Mouse (Mus musculus) gastrocnemius, postnatal 25 days (tissue): Measurements from ENCODE around the gene Trib3. TPM values are rescaled to one million over a fixed set of nuclear protein-coding genes. Genes with fewer than 3 reads are reported as not detected.
A peak's percentile ranks its signal among the peaks of the same experiment; 100 is the strongest.
"Not testable (repeated sequence)": the region's sequence is repeated elsewhere in the genome, so short reads cannot be mapped to it uniquely, and the experiment has no call there.

Source experiments
- DNase-seq: peaks from one replicate; pipeline ENCODE4 v3.0.0; 2022
- long read RNA-seq, 2 experiments: library from polyadenylated mRNA; stranded (forward); transcript quantifications; one replicate each; pipeline ENCODE4 v2.0.0; 2021
- total RNA-seq, 2 experiments: library from RNA; stranded (reverse); gene quantifications; 1 replicate in 1 of 2; 2 replicates in 1 of 2; pipeline ENCODE4 v1.2.3; 2021

Gene Trib3
- total RNA-seq, result 1 to 10 TPM in 1 of 2 experiments, under 1 TPM in 1; 0.74 to 1.8 TPM
- long read RNA-seq, experiment 1, result 0 reads
- long read RNA-seq, experiment 2, partial matches to known transcripts, result 0 of 2 reads
- long read RNA-seq, experiment 2, other reads (novel, unspliced or antisense), result 0 of 2 reads

DNA sequence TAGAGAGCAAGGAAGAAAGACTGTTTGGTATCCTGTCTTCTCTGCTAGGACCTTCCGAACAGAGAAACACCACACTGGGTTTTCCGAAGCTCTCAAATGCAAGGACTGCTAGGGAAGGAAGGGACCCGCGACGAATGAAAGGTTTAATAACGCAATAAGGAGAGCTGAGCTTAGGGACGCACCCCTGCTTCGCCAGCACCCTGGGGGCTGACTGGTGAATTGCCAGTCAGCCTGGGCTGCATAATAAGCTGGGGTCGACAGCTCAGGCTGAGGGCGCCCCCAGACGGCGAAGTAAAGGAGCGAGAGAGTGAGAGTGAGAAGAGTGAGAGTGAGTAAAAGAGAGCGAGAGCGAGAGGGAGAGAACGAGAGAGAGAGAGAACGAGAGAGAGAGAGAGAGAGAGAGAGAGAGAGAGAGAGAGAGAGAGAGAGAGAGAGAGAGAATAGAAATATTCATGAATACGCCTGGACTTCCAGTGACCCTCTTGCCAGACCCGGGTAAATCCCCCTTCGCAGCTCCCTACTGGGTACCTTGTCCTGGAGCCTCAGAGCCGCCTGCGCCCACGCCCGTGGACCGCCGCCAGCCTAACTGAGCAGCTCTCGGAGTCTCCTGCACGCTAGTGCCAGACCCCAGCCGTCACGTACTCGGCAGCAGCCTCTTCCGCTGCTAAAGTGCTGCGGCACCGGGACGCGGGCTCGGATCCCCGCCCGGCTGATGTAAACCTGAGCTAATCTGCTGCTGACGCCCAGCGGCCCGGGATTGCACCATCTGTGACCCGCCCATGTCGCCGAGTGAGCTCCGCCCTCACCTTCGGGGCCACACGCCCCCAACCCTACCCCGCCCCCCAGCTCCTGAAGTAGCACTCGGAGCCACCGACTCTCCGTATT lies at the start of gene Trib3:
TSS of gene Trib3 (minus strand) at position 704 of the 885 bp plus-strand sequence.
- DNase-seq, result peak; percentile 77

DNA sequence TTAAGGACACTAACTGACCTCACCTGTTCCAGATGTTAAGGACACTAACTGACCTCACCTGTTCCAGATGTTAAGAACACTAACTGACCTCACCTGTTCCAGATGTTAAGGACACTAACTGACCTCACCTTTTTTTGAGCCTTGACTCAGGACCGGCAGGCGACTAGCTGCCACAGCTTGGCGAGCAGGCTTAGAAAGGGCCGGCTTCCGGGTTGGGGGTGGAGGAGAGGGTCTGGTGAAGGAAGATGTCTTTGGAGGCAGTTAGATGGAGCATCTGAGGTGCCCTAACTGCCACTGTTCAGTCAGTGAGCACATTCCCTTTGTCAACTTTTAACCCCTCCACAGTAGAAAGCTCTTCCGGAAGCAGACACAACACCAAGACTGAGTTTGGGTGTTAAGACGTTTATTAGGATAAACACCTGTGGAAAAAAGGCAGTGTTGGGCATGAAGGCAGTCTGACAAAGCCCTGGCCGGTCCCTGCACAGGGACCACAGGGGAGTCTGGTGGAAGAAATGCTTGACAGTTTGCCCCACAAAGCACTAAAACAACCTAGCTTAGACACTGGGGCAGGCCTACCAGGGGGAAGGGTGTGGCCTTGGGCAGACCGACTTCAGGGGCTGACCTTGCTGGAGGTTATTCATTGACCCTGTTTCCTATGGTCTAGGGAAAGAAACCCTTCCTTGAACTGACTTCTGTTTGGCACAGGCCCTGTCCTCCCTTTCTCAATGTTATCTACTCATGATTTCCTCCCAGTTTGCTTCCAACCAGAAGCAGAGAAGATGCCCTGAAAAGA lies 49.6 kb upstream of the Trib3 start:
- DNase-seq, result no peak

DNA sequence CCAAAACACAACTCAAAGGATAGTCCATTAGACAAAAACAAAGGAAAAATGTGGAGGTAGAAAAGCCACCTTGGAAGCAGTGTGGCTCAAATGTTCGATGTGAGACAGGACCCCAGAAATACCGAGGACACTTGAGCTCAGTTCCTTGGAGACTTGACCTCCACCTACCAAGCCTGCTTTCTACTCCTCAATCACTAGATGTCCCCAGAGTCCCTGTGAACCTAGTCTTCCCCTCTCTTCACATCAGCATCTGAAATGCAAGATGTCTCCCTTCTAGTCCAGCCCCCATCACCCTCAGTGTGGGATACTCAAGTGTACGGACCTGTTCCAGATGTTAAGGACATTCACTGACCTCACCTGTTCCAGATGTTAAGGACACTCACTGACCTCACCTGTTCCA lies 49.0 kb upstream of the Trib3 start:
- DNase-seq, result no peak

DNA sequence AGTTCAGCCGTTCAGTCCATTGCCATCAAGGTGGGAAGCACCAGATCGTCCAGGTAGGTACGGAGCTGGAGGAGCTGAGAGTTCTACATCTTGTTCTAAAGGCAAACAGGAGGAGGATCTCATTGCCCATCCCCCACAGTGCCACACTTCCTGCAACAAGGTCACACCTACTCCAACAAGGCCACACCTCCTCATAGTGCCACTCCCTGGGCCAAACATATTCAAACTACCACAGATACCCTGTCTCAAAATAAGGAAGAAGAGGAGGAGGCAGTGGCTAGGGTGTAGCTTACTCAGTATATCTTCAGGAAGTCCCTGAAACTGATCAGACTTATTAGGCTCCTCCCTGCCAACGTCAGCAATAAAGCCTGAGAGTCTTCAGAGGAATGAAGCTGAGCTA lies 40.4 kb upstream of the Trib3 start:
- no peak for DNase-seq

DNA sequence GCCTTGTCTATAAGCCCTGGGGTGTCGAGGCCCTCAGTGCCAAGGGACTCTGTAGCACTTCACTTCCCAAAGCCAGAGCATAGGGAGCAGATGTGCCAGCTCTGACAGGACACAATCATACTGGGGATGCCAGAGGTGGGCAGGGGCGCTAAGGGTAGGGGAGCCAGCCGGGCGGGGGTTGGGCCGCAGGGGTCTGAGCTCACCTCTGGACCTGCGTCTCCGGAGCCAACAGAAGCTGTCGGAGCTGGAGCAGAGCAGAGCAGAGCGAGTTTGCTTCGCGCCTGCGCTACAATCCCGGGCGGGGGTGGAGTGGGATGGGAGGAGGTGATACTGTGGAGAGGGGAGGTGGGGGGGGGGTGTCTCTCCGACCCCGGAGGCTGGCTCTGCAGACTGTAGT lies 32.5 kb upstream of the Trib3 start, which contains the start of gene Nrsn2:
TSS of gene Nrsn2 (minus strand) at position 294 of the 397 bp plus-strand sequence.
- DNase-seq, result no peak

DNA sequence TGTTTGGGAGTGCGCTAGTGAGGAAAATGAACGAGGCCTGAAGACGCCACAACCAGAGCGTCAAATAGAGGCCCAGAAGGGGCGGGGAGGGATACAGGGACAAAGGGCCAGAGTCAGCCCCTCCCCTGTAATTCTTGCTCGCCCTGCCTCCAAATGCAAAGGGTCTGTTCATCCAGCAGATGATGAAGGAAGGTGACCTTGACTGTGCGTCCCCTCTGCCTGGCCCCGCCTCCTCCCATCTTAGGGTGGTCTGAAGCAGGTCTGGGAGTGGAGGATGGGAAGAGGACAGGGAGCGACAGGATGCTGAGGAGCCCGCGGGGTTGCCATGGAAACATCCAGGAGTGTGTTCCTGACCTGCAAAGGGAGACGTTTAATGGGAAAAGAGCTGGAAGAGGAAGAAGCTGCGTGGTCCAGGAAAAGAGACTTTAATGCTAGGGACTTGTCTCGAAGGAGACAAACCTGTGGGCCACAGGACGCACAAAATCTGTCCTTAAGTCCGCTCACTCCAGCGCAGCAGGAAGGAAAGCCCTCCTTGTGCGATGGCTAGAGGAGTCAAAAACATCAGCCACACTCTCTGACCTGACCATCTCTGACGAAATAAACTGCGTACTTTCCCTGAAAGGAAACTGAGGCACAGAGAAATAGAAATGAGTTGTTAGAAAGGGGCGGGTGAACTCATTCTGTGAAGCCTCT lies 32.0 kb upstream of the Trib3 start:
- no peak for DNase-seq

DNA sequence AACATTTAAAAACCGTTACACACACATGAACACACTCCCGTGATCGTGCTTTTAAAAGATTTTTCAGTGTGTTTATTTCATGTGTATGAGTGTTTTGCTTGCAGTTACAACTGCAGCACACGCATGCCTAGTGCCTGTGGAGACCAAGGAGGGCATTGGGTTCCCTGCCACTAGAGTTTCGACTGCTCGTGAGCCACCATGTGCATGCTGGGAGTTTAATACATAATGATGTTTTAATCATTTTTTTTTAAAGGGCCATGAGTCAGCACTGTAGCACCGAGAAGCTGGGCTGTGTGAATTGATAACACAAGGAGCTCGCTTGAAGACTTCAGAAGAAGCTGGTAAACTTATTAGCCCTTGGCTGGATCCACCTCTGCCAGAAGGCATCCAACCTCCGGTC lies 29.7 kb upstream of the Trib3 start:
- DNase-seq, result no peak

DNA sequence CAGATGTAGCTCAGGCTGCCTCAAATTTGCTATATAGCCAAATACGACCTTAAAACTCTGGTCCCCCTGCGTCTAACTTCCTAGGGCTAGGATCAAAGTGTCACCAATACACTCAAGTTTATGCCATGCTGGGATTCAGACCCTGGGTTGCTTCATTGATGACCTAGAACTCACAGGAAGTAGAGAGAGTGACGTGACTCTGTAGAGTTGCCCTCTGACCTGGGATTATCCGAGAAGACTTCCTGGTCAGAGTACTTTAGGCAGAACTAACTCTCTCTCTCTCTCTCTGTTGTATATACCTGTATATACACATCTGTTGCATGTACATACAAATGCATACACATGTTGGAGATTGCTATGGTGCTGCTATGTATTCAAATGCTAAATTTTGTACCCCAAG lies 28.8 kb upstream of the Trib3 start:
- DNase-seq, result no peak

DNA sequence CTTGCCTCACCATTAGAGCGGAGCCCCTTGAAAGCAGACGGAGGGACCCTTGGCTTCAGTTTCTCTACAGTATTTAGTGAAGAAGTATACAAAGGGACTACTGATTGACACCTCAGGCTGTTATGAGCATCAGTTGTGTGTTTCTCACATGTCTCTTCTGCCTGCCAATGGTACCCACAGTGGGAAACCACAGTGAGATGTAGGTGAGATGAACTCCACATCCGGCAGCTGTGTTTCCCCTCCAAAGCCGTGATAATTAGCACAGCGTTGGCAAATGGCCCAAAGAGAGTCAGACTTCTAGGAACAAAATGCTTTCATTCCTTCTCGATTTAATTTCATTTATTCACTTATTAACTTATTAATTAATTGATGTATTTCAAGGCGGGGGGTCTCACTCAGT lies 28.3 kb upstream of the Trib3 start:
- DNase-seq, result no peak

DNA sequence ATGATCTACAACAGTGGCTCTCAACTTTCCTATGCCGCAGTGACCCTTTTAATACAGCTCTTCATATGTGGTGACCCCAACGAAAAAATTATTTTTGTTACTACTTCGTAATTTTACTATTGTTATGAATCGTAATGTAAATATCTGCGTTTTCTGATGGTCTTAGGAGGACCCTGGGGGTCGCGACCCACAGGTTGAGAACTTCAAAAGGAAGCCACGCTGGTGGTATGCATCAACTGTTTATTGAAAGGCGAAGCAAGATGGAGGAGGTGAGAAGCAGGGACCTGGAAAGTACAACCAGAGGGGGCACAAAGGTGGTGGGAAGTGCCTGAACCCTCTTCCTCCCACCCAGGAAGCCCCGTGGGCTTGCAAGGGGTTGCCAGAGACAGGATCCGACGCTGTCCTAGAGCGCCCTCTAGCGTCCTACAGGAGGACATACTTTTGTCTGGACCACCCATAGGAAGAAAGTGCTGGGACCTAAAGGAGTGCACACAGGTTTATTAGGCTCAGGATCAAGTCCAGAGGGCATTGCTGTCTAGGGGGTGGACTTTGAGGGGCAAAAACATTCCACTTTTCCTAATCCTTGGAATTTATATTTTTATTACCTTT lies 24.8 kb upstream of the Trib3 start:
- peak; percentile 28 for DNase-seq

DNA sequence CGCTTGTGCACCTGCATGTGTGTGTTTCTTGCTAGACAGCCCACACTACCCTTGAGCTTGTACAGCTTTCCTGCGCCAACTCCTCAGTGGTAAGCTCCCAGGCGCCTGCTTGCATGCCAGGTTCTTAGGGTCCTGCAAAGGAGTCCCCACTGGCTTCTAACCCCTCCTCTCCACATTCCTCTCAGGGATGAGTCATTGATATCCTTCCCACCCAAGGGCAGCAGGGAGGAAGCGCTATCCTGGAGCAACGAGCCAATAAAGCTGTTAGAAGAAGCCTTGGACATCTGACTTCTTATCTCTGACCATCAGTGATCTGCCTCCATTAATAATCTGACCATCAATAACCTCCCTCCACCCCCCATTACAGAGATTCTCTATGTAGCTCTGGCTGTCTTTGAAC lies 24.1 kb upstream of the Trib3 start:
- no peak for DNase-seq

DNA sequence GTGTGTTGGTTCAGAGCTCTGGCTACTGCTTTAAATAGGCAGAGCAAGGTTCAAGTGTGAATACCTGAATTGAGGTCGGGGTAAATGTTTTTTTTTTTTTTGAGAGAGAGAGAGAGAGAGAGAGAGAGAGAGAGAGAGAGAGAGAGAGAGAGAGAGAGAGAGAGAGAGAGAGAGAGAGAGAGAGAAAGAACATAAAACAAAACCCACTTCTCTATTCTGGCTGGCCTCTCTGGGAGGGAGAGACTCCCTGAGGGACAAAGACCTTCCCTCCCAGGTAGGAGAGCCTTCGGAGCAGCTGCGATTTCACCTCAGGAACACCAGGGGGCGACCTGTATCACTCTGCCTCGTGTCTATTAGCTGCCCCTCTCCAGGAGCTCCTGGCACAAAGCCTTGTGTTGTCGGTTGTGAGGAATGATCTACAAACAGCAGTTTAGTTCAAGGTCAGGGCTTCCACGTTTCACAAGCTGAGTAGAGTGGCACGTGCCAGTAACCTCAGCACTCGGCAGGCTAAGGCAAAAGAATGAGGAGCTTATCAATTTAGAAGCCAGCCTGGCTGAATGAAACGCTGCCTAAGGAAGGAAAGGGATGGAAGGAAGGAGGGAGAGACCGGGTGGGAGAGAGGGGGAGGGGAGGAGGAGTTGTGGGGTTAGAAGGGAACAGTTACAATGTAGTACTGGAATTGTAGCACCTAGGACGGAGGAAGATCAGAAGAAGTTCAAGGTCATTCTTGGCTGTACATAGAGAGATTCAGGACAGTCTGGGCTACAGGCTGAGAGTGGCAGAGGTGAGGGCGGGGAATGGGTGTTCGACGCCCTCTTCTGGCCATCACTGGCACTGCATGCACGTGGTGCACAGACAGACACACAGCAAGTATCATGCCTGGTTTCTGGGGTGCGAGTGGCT lies 19.7 kb upstream of the Trib3 start:
- DNase-seq, result peak; percentile 55

DNA sequence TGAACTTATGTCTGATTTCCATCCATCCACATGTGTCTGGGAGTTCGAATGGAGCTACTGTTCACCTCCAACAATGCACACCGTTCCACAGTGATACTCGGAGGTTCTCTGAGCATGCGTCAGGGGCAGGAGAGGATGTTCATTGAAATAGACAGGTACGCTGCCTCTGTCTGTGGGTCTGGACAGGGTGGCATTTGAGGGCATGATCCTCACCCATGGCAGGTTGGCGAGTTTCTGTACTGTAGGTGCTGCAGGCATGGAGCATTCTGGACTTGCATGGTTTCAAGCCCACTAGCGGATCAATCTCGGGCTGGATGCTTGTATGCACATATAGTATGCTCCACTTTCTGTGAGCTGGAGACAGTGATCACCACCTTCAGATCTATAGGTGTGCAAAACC lies 17.4 kb upstream of the Trib3 start:
- DNase-seq, result no peak

DNA sequence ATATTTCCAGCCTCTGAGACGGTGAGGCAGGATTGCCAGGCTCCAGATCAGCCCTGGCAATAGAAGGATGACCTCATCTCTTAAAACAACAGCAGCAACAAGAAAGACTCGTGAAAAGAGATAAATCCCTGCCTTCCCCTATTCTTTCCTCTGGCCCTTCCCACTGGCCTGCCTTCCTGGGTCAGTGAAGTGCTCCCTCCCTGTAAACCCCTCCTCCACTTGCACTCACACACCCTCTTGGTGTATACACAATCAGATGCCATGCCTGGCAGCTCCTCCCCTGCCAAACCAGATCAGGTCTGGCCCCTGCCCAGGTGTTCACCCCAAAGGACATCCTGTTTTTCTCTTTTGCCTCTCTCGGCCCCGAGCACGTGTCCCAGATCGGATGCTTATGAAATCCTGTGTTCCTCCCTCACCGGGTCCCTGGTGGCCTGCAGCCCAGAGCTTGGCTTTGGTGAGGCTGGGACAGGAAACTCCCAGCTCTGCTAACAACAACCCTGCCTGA lies 16.5 kb upstream of the Trib3 start:
- DNase-seq, result peak; percentile 76

DNA sequence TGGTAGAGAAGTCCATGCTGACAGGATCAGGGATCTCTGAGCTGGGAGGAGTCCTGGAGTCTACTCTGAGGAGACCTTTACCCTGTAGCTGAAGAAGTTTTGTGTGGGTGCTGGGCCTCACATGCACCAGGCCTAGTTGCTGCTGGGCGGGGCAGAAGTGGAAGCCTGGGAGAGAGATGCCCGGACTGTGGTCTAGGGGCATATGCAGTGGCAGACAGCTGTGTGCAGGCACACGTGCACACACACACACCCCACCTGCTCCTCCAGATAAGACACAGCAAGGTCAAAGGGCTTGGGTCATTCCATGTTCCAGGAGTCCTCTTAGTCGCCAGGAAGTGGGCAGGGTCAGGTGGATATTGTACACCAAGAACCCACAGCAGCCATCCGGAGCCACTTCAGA lies 15.8 kb upstream of the Trib3 start:
- DNase-seq, result no peak

DNA sequence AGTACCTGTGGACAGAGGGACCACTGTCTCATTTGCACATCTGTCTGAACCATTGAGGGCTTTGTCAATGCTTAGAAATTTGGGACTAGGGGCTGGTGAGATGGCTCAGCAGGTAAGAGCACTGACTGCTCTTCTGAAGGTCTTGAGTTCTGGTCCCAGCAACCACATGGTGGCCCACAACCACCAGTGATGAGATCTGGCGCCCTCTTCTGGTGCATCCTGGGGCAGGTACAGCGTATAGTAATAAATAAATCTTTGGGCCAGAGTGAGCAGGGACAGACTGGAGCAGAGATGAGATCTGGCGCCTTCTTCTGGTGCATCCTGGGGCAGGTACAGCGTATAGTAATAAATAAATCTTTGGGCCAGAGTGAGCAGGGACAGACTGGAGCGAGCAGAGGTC lies 15.1 kb upstream of the Trib3 start:
- DNase-seq, result not testable (repeated sequence)

DNA sequence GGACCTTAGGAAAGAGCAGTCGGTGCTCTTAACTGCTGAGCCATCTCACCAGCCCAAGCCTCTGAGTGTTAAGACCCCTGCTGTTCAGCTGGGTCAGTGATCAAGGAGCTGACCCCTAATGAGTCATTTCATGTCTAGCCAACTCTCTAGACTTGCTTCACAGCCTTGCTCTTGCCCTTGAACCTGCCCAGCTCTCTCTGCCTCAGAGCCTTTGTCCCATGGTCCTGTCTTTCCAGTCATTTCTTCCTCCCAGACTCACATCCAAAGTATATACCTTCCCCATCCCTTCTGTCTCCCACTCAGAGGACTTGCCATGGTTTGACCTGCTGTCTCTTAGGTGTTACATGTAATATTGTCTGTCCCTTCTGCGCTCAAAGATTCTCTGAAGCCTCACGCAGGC lies 13.4 kb upstream of the Trib3 start:
- no peak for DNase-seq

DNA sequence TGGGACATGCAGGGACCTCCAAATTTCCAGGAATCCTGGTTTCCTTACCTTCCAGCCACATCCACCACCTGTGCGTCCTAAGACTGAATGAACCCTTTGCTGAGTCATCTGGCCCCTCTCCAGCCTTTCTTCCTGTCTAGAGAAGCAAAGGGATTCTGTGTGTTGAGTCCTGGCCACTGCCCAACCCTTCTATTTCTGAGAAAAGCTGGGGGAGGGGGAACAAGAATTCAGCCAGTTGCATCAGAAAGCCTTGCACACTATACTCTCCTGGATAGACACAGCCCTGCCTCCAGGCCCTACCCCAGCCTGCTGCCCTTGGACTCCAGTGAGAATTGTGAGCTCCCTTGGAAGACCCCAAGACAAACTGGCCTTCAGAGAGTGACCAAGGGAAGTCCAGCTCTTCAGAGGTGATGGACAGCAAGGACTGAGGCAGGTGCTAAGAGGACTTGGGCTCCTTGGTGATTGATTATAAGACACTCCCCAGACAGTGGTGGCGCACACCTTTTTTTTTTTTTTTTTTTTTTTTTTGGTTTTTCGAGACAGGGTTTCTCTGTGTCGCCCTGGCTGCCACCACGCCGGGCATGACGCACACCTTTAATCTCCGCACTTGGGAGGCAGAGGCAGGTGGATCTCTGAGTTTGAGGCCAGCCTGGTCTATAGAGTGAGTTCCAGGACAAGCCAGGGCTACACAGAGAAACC lies 6.2 kb upstream of the Trib3 start:
- DNase-seq, result no peak

DNA sequence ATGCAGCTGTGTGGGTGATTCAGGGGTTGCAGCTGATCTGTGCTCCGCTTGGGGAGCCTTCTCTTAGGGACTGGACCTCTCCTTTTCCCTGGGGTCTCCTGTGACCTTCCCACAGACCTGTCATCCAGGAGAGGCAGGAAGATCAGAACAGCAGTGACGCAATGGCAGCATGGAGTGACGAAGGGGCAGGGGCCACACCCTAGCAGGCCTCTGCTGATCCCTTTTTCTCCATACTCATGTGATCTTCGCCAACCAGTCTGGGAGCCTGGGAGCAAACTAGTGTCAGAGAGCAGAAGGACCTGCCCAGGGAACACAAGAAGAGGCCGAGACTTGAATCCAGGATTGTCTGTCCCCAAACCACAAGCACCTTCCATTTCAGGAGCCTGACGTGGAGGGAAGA lies 5.4 kb upstream of the Trib3 start:
- DNase-seq, result no peak

DNA sequence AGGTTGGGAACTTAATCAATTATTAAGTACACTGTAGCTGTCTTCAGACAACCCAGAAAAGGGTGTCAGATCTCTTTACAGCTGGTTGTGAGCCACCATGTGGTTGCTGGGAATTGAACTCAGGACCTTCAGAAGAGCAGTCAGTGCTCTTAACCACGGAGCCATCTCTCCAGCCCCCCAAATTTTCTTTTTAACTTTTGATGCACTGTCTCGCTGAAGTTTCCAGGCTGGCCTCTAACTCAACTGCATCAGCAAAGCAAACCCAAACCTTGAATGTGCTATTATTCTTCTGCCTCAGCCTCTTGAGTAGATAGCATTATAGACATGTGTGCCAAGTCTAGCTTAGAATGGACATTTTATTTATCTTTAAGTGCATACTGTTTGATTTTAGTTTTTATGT lies 3.9 kb upstream of the Trib3 start:
- DNase-seq, result no peak
